ENCODE assay signal across 10 mouse cellular contexts in genomic region chr5:149152774-149153155, GRCm38 (mm10). TPM values are rescaled to one million over a fixed set of nuclear protein-coding genes. Genes with fewer than 3 reads are reported as not detected.
DNase-seq lines count a peak whose midpoint lies in the region; ATAC-seq and TF ChIP-seq lines count a peak whose summit lies in the region.
"Had no signal": no experiment of that assay in that cellular context is flagged by ENCODE, and none has a peak within 500 bp of the region (broad histone marks: within the 10 kb centered on the region; RNA-seq: fewer than 3 reads in every experiment).

No protein-coding gene starts in this region.

- no peak overlapping the region for H3K4me3 ChIP-seq in hindbrain, embryonic 10.5 days
- H3K4me3 ChIP-seq in hindbrain, embryonic 16.5 days (ENCODE audit: low read length), result no peak overlapping the region
- H3K4me3 ChIP-seq in heart, embryonic 10.5 days, result no peak overlapping the region
- no peak overlapping the region for H3K4me3 ChIP-seq in lung, embryonic 16.5 days (ENCODE audit: low read length)
- no peak overlapping the region for H3K4me3 ChIP-seq in thymus, adult 2 months (ENCODE audit: control insufficient read depth, insufficient read depth, low read length)
- H3K4me3 ChIP-seq in forebrain, embryonic 15.5 days, result no peak overlapping the region
- H3K4me3 ChIP-seq: limb, embryonic 13.5 days had no signal

- H3K9me3 ChIP-seq in hindbrain, embryonic 10.5 days, result no peaks in the 10 kb centered on the region
- no peaks in the 10 kb centered on the region for H3K9me3 ChIP-seq in hindbrain, embryonic 16.5 days (ENCODE audit: control insufficient read depth, low read length)
- no peaks in the 10 kb centered on the region for H3K9me3 ChIP-seq in heart, embryonic 10.5 days
- H3K9me3 ChIP-seq in lung, embryonic 16.5 days (ENCODE audit: control insufficient read depth, low read length), result no peaks in the 10 kb centered on the region; the same call in 1 of the 2 replicates
- H3K9me3 ChIP-seq in forebrain, embryonic 15.5 days, result no peaks in the 10 kb centered on the region

- ATAC-seq in hindbrain, embryonic 16.5 days, result no peak
- ATAC-seq in lung, embryonic 16.5 days (ENCODE audit: low read depth), result no peak
- ATAC-seq in forebrain, embryonic 15.5 days (replicated peaks), result no peak

- TF ChIP-seq CTCF in thymus, adult 2 months (IDR thresholded peaks at IDR 0.05; ENCODE audit: borderline replicate concordance, control insufficient read depth, extremely low read depth, insufficient read depth, low read length, poor library complexity), result no peak

- no peak overlapping the region for H3K9ac ChIP-seq in hindbrain, embryonic 16.5 days (ENCODE audit: low read depth, low read length)
- no peak overlapping the region for H3K9ac ChIP-seq in lung, embryonic 16.5 days (ENCODE audit: low read length)
- H3K9ac ChIP-seq in forebrain, embryonic 15.5 days (replicated peaks), result no peak overlapping the region
- H3K9ac ChIP-seq: limb, embryonic 13.5 days had no signal

- peak overlapping the region; percentile 31; the same call in 1 of the 2 replicates for H3K27ac ChIP-seq in hindbrain, embryonic 10.5 days
- H3K27ac ChIP-seq in hindbrain, embryonic 16.5 days (ENCODE audit: low read depth, low read length), result no peak overlapping the region
- H3K27ac ChIP-seq in heart, embryonic 10.5 days, result peak overlapping the region; percentile 44; the same call in 1 of the 2 replicates
- peak overlapping the region; percentile 80 for H3K27ac ChIP-seq in lung, embryonic 16.5 days (ENCODE audit: low read length)
- H3K27ac ChIP-seq in thymus, adult 2 months (ENCODE audit: control insufficient read depth, insufficient read depth, low read length), result no peak overlapping the region
- no peak overlapping the region for H3K27ac ChIP-seq in forebrain, embryonic 15.5 days (replicated peaks)
- H3K27ac ChIP-seq: limb, embryonic 13.5 days had no signal

- no peak for DNase-seq in hindbrain, embryonic 10.5 days (ENCODE audit: low spot score)
- peak; percentile 63 for DNase-seq in cerebellum, adult 11-12 months
- DNase-seq in heart, embryonic 10.5 days (ENCODE audit: low spot score), result peak; percentile 70
- DNase-seq in thymus, adult 2 months, result no peak
- DNase-seq in frontal cortex, adult 2 months (ENCODE audit: extremely low spot score in 1 of 2, low spot score in 1 of 2), result no peak

- H3K36me3 ChIP-seq in hindbrain, embryonic 10.5 days, result no peaks in the 10 kb centered on the region
- no peaks in the 10 kb centered on the region for H3K36me3 ChIP-seq in hindbrain, embryonic 16.5 days (ENCODE audit: control insufficient read depth, insufficient read depth, low read length)
- H3K36me3 ChIP-seq in heart, embryonic 10.5 days, result no peaks in the 10 kb centered on the region
- no peaks in the 10 kb centered on the region for H3K36me3 ChIP-seq in lung, embryonic 16.5 days (ENCODE audit: control insufficient read depth, insufficient read depth, low read length)
- H3K36me3 ChIP-seq in thymus, adult 2 months (ENCODE audit: control insufficient read depth, insufficient read depth, low read length), result no peaks in the 10 kb centered on the region
- H3K36me3 ChIP-seq in forebrain, embryonic 15.5 days, result no peaks in the 10 kb centered on the region
- H3K36me3 ChIP-seq: limb, embryonic 13.5 days had no signal

- no peak for TF ChIP-seq POLR2A in thymus, adult 2 months (IDR thresholded peaks at IDR 0.05; ENCODE audit: control insufficient read depth, extremely low read depth, insufficient read depth, low read length, poor library complexity)

- H3K4me2 ChIP-seq in hindbrain, embryonic 16.5 days (ENCODE audit: low read length), result no peak overlapping the region
- peak overlapping the region; percentile 23 for H3K4me2 ChIP-seq in lung, embryonic 16.5 days (ENCODE audit: low read depth, low read length)
- H3K4me2 ChIP-seq in forebrain, embryonic 15.5 days (replicated peaks), result no peak overlapping the region
- H3K4me2 ChIP-seq: limb, embryonic 13.5 days had no signal

- no peaks in the 10 kb centered on the region for H3K27me3 ChIP-seq in hindbrain, embryonic 10.5 days (ENCODE audit: insufficient read depth, poor library complexity, severe bottlenecking)
- H3K27me3 ChIP-seq in hindbrain, embryonic 16.5 days (replicated peaks; ENCODE audit: control insufficient read depth, insufficient read depth, low read length), result no peaks in the 10 kb centered on the region
- no peaks in the 10 kb centered on the region for H3K27me3 ChIP-seq in heart, embryonic 10.5 days (ENCODE audit: insufficient read depth, poor library complexity, severe bottlenecking)
- no peaks in the 10 kb centered on the region for H3K27me3 ChIP-seq in lung, embryonic 16.5 days (ENCODE audit: control insufficient read depth, insufficient read depth, low read depth, low read length)
- no peaks in the 10 kb centered on the region for H3K27me3 ChIP-seq in thymus, adult 2 months (ENCODE audit: control insufficient read depth, insufficient read depth, low read length)
- H3K27me3 ChIP-seq in forebrain, embryonic 15.5 days, result no peaks in the 10 kb centered on the region
- H3K27me3 ChIP-seq: CH12.LX; limb, embryonic 13.5 days had no signal

- WGBS in hindbrain, embryonic 10.5 days, result 73% methylated on average over 12 of the region's 12 CpGs
- WGBS in hindbrain, embryonic 16.5 days, result 70% methylated on average over 12 of the region's 12 CpGs
- WGBS in heart, embryonic 10.5 days, result 70% methylated on average over 12 of the region's 12 CpGs
- 40% methylated on average over 12 of the region's 12 CpGs for WGBS in lung, embryonic 16.5 days
- 94% methylated on average over 12 of the region's 12 CpGs for WGBS in thymus, adult 2 months
- WGBS in forebrain, embryonic 15.5 days, result 67% methylated on average over 12 of the region's 12 CpGs

- no peaks in the 10 kb centered on the region; the same call in 1 of the 2 replicates for H3K4me1 ChIP-seq in hindbrain, embryonic 10.5 days (replicated peaks)
- H3K4me1 ChIP-seq in hindbrain, embryonic 16.5 days (ENCODE audit: control insufficient read depth, insufficient read depth, low read depth, low read length), result no peaks in the 10 kb centered on the region
- H3K4me1 ChIP-seq in heart, embryonic 10.5 days, result peaks cover 5% of the 10 kb centered on the region; the same call in 1 of the 2 replicates
- H3K4me1 ChIP-seq in lung, embryonic 16.5 days (replicated peaks; ENCODE audit: control insufficient read depth, insufficient read depth, low read length), result peaks cover 3% of the 10 kb centered on the region
- H3K4me1 ChIP-seq in thymus, adult 2 months (replicated peaks; ENCODE audit: control insufficient read depth, insufficient read depth, low read length), result peaks cover 9% of the 10 kb centered on the region
- no peaks in the 10 kb centered on the region for H3K4me1 ChIP-seq in forebrain, embryonic 15.5 days

RNA-seq across cellular contexts. Expression of gene Uspl1, which starts 31.4 kb away (rescaled TPM):
- 61.6 and 64.7 TPM in 2 replicates for polyA plus RNA-seq in hindbrain, embryonic 10.5 days (2016; fragmentation: Nextera tagmentation; extraction: Ambion mirVana)
- polyA plus RNA-seq in hindbrain, embryonic 16.5 days (2015; fragmentation: Nextera tagmentation; extraction: Ambion mirVana), result 48.4 and 52.0 TPM in 2 replicates
- 45.9 and 53.7 TPM in 2 replicates for polyA plus RNA-seq in heart, embryonic 10.5 days (2016; fragmentation: Nextera tagmentation; extraction: Ambion mirVana)
- polyA plus RNA-seq in lung, embryonic 16.5 days (2015; fragmentation: Nextera tagmentation; extraction: Ambion mirVana), result 32.7 and 37.5 TPM in 2 replicates
- 46.2 and 51.7 TPM in 2 replicates for polyA plus RNA-seq in thymus, adult 2 months (2012; rRNA removed)
- 24.9 and 25.0 TPM in 2 replicates for polyA plus RNA-seq in frontal cortex, adult 2 months (2012; rRNA removed)
- polyA plus RNA-seq in forebrain, embryonic 15.5 days (2015; fragmentation: Nextera tagmentation; extraction: Ambion mirVana), result 51.6 and 51.7 TPM in 2 replicates

RNA-seq across cellular contexts. Expression of gene Hmgb1, which starts 31.5 kb away (rescaled TPM):
- 1,115 and 1,359 TPM in 2 replicates for polyA plus RNA-seq in hindbrain, embryonic 10.5 days (2016; fragmentation: Nextera tagmentation; extraction: Ambion mirVana)
- 634 and 655 TPM in 2 replicates for polyA plus RNA-seq in hindbrain, embryonic 16.5 days (2015; fragmentation: Nextera tagmentation; extraction: Ambion mirVana)
- 757 and 1,068 TPM in 2 replicates for polyA plus RNA-seq in heart, embryonic 10.5 days (2016; fragmentation: Nextera tagmentation; extraction: Ambion mirVana)
- polyA plus RNA-seq in lung, embryonic 16.5 days (2015; fragmentation: Nextera tagmentation; extraction: Ambion mirVana), result 1,316 and 1,601 TPM in 2 replicates
- polyA plus RNA-seq in thymus, adult 2 months (2012; rRNA removed), result 107 and 133 TPM in 2 replicates
- 210 and 214 TPM in 2 replicates for polyA plus RNA-seq in frontal cortex, adult 2 months (2012; rRNA removed)
- 1,140 and 1,184 TPM in 2 replicates for polyA plus RNA-seq in forebrain, embryonic 15.5 days (2015; fragmentation: Nextera tagmentation; extraction: Ambion mirVana)

Comparison
In these comparisons a context has a peak if more than half of its experiments do, and no peak if none do; other contexts are left out.
1. H3K27ac ChIP-seq: peak in hindbrain, embryonic 10.5 days (single experiment), heart, embryonic 10.5 days (single experiment) and lung, embryonic 16.5 days (single experiment); none in hindbrain, embryonic 16.5 days (single experiment), thymus, adult 2 months (single experiment) and forebrain, embryonic 15.5 days (single experiment).
2. DNase-seq: peak in cerebellum, adult 11-12 months (single experiment) and heart, embryonic 10.5 days (single experiment); none in hindbrain, embryonic 10.5 days (single experiment), thymus, adult 2 months (single experiment) and frontal cortex, adult 2 months (0 of 2).